Mouse (Mus musculus) liver, adult (tissue): ENCODE data around the gene Slc37a1.
A peak's percentile ranks its signal among the peaks of the same experiment; 100 is the strongest.

Experiments used
- GATA4 ChIP-seq: IDR thresholded peaks from 2 replicates; pipeline ENCODE4 v1.6.1; 2014; ENCODE audit warnings: mild to moderate bottlenecking, low read length; ENCODE audit not compliant: insufficient replicate concordance

The Slc37a1 gene

DNA sequence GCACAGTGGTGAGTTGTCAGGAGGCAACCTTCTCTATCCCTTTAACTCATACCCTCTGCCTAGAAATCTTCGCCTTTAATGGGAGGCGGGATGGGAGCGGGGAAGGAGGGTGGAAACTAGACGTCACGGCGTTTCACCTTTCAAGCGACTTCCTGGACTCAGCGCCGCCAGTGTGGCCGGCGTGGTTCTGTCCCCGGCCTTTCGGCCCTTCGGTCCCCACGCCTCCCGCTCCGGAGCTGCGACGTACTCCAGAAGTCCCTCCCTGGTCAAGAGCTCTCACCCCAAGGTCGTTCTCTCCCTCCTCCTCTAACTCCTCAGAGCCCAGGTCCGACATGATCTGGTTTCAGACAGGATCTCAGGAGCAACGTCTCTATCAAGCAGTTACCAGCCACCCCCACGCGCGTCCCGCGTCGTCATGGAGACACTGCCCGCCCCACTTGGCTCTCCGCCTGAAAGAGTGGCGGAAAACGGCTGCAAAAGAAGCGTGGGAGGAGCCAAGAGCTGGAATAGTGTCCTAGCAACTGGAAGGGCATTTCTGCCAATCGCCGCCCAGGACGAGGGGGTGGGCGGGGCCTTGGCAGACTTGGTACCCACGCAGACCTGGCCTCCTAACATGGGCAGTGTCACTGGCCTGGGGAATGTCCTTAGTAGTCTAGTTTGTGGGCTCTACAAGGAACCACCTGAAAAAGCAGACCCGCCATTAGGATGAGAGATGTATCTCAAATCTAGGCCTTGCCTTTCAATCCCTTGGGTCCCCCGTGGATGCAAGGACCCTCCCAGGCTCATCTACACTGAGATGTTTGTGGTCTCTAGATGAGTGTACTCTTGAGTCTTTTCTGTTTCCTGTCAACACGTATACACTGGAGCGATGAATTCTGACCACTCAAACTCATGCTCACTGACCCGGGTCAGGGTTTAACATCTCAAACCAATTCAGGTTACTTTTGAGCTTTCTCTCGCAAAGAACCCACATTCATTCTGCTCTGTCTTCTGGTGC is 9.4 kb upstream of the Slc37a1 start, which contains the start of gene Rsph1:
Gene Rsph1, minus strand, starts transcription at position 462 of the 997 bp plus-strand sequence.
- TF ChIP-seq GATA4, result peak; percentile 37; the same call in 1 of the 2 replicates

DNA sequence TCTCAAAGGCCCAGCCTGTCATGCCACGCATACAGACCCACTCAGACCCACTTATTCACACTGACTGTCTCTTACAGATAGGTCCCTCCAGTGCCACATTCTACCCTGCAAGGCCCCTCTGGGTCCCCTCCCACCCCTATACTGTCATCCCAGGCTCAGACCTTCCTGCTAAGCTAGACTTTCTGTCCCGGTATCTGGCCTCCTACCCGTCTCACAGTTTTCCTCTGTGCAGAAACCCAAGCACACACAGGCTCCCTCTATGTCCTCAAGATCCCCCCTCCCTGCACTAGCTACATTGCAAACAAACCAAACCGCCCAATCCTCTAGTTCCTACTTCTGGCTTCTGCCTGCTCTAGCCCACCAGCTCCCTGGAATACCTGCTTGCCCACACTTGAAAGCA is 8.7 kb upstream of the Slc37a1 start:
- TF ChIP-seq GATA4, result no peak

DNA sequence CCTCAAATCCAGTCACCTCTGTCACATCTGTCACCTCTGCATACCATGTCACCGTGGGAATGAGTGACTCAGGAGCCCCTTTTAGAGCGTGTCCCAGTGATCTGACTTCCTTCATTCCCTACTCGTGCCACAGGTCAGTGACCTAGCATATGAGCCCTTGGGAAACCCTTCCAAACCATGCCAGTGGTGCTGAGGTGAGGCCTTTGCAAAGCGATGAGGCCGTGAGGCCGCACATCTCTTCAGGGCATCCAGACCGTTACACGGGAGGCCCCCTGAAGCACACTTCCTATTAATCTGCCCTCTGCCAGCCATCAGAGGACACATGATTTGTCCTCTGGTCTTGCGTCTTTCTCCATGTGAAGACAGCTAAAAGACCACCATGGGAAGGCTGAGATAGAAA is 7.1 kb upstream of the Slc37a1 start:
- TF ChIP-seq GATA4, result no peak

- TF ChIP-seq GATA4, result no peak
Observed at GRCm38 (mm10) chr17:31280269-31280668, 6.3 kb upstream of the Slc37a1 start.

DNA sequence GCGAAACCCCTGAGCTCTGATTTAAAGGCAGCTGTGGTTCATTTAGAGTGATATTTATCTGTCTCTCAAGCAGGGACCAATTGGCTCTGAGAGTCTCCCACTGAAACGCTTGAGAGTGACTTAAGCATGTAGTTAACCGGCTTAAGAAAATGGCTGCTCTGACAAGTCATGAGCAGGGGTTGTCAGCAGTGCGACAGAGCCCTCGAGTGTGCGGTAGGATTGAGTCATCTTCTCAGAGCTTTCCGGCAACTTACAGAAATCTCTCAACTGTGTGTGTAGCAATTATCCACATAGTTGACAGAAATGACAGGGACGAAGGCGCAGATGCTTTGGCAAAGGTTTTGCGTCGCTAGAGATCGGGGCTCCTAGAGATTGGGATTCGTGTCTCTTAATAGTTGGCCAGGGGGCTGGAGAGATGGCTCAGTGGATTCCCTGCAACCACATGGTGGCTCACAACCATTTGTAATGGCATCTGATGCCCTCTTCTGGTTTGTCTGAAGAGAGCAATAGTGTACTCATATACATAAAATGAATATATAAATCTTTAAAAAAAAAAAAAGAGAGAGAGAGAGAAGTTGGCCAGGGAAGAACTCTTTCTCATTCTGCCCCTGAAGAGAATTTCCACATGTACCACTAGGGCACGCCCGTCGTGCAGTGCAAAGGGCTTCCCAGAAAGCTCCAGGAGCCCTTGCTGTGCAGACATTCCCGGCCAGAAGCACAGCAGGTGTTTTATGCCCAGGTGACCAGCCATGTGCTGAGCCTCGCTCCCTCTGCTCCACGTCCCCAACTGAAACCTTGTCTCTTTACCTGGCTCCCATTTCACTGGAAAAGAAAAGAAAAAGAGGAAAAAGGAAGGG is 4.5 kb upstream of the Slc37a1 start:
- no peak for TF ChIP-seq GATA4

DNA sequence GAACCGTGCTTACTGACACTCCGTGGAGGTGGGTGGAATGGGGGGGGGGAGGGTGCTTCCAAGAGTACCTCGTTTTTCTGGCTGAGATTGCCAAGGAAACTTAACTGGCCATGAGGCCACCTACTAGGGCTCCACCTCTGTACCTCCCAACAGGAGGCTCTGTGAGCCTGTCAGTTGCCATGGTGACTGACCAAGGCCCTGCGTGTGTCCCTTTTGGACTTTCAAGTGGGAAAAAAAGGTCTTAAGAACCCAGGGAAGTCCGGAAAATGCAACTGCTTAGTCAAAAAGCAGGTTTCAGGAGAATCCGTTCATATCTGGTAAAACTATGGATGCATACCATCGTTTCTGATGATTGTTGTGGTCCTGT is 3.9 kb upstream of the Slc37a1 start:
- no peak for TF ChIP-seq GATA4

GRCm38 (mm10) chr17:31285867-31286266 is 725 bp upstream of the Slc37a1 start:
- TF ChIP-seq GATA4, result no peak

DNA sequence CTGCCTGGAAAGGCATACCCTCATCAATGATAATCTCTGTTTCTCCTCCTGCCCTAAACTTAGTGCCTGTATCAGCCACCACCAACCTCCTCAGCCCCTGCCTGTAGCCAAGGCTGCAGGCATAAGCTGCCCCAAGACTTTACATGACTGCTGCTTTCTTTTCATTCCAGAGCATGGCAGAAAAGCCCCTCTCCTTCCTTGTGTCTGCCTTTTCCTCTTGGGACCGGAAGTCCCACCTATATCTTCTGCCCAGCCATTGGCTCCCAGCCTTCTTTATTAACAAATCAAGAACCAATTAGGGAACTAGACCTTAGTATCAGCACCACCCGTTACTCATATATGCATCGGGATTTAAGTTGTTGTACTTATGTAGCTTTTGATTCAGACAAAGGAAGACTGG is 624 bp downstream of the Slc37a1 start:
- TF ChIP-seq GATA4, result no peak

GRCm38 (mm10) chr17:31288999-31289726 is 2.6 kb downstream of the Slc37a1 start:
- TF ChIP-seq GATA4, result no peak

- TF ChIP-seq GATA4, result no peak
Observed at GRCm38 (mm10) chr17:31290311-31290710, 3.7 kb downstream of the Slc37a1 start.

GRCm38 (mm10) chr17:31290859-31291258 is 4.3 kb downstream of the Slc37a1 start:
- TF ChIP-seq GATA4, result no peak

- no peak for TF ChIP-seq GATA4
Observed at GRCm38 (mm10) chr17:31294363-31295214, 8.0 kb downstream of the Slc37a1 start.

DNA sequence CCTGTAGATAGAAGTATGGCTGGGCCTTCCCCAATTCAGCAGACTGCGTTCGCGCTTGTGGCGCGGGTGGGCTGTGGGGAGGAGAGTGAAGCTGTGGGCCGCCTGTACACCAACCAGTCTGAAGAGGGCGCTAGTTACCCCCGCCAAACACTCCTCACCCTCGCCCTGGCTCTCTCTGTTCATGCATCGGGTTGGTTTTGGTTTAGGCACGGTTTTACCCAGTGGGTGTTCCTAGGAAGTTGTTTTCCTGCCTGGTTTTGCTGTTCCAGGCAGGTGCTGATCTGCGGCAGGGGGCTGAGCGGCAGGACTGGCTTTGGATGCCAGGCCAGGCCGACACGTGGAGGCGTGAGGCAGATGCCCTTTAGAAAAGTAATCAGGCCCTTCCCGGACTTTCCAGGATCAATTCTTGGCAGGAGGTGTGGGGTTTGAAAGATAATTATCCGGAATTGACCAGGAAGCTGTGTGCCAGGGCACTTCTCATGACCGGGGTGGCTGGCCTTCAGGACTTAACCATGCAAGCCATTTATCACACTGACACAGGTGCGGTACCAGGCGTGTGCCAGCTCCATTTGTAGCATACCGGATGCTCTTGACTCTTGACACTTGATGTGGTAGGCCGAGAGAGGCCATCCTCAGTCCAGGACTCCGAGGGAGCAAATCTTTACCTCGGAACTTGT is 8.8 kb downstream of the Slc37a1 start:
- TF ChIP-seq GATA4, result peak; percentile 51; the same call in 1 of the 2 replicates
